Comparison of ENCODE assay signal across 8 mouse cellular contexts in genomic region chrX:110814592-110815548, GRCm38 (mm10). TPM values are rescaled to one million over a fixed set of nuclear protein-coding genes. Genes with fewer than 3 reads are reported as not detected.
A peak's percentile ranks its signal among the peaks of the same experiment; 100 is the strongest.
DNase-seq lines count a peak whose midpoint lies in the region; ATAC-seq and TF ChIP-seq lines count a peak whose summit lies in the region.

No protein-coding gene starts in this region.

- ATAC-seq in megakaryocyte, adult 5-6 weeks (ENCODE audit: poor library complexity, severe bottlenecking): no peak
- ATAC-seq in limb, embryonic 14.5 days (ENCODE audit: low FRiP score, low read depth): 0 out of 2 replicates have a peak, but pooled peaks have one; percentile 18
- ATAC-seq in stomach, embryonic 14.5 days (ENCODE audit: insufficient number of reproducible peaks, insufficient read depth, low FRiP score, low read depth): peak; percentile 58; the same call in 1 of the 2 replicates

- no peak for TF ChIP-seq POLR2A in limb, embryonic 14.5 days (IDR thresholded peaks at IDR 0.05; ENCODE audit: borderline replicate concordance, extremely low read depth, insufficient read depth, insufficient read length)

- H3K4me3 ChIP-seq in megakaryocyte, embryonic 14.5 days (replicated peaks): peak overlapping the region; percentile 82
- peak overlapping the region; percentile 40 for H3K4me3 ChIP-seq in limb, embryonic 14.5 days (replicated peaks; ENCODE audit: low read length)
- peak overlapping the region; percentile 34 for H3K4me3 ChIP-seq in stomach, embryonic 14.5 days (ENCODE audit: low read depth, low read length)

- H3K36me3 ChIP-seq in megakaryocyte, embryonic 14.5 days (replicated peaks; ENCODE audit: low read length): no peaks in the 10 kb centered on the region
- H3K36me3 ChIP-seq in limb, embryonic 14.5 days (ENCODE audit: control insufficient read depth, insufficient read depth, low read length): no peaks in the 10 kb centered on the region
- H3K36me3 ChIP-seq in stomach, embryonic 14.5 days (ENCODE audit: control insufficient read depth, insufficient read depth, low read length): no peaks in the 10 kb centered on the region

- H3K4me2 ChIP-seq in limb, embryonic 14.5 days (replicated peaks; ENCODE audit: low read depth, low read length, severe bottlenecking): peak overlapping the region; percentile 63
- H3K4me2 ChIP-seq in stomach, embryonic 14.5 days (replicated peaks; ENCODE audit: low read depth, low read length): peak overlapping the region; percentile 67

- DNase-seq in cerebellum, postnatal 14 days: peak; percentile 30 to 31
- DNase-seq in cerebellum, adult 9-10 months: no peak
- no peak for DNase-seq in limb, embryonic 14.5 days (ENCODE audit: low spot score)
- no peak for DNase-seq in spleen, postnatal 14 days (ENCODE audit: low spot score in 2 of 2)
- no peak for DNase-seq in adrenal gland, postnatal 25 days

- 23% methylated on average over 52 of the region's 52 CpGs for whole genome bisulfite sequencing in limb, embryonic 14.5 days
- WGBS in stomach, embryonic 14.5 days: 22% methylated on average over 52 of the region's 52 CpGs

- H3K4me1 ChIP-seq in megakaryocyte, embryonic 14.5 days: peaks cover 13% of the 10 kb centered on the region
- H3K4me1 ChIP-seq in limb, embryonic 14.5 days (ENCODE audit: control insufficient read depth, insufficient read depth, low read length): no peaks in the 10 kb centered on the region
- no peaks in the 10 kb centered on the region for H3K4me1 ChIP-seq in stomach, embryonic 14.5 days (ENCODE audit: control insufficient read depth, insufficient read depth, low read length)

- H3K27ac ChIP-seq in limb, embryonic 14.5 days (replicated peaks; ENCODE audit: low read depth, low read length): no peak overlapping the region
- no peak overlapping the region for H3K27ac ChIP-seq in stomach, embryonic 14.5 days (ENCODE audit: low read length)

- peaks cover 18% of the 10 kb centered on the region for H3K9me3 ChIP-seq in megakaryocyte, embryonic 14.5 days
- no peaks in the 10 kb centered on the region for H3K9me3 ChIP-seq in limb, embryonic 14.5 days (ENCODE audit: control insufficient read depth, low read length)
- H3K9me3 ChIP-seq in stomach, embryonic 14.5 days (ENCODE audit: control insufficient read depth, low read depth, low read length): no peaks in the 10 kb centered on the region

- peaks cover 38% of the 10 kb centered on the region for H3K27me3 ChIP-seq in megakaryocyte, embryonic 14.5 days (replicated peaks)
- peaks cover 10% of the 10 kb centered on the region for H3K27me3 ChIP-seq in limb, embryonic 14.5 days (ENCODE audit: control insufficient read depth, insufficient read depth, low read length)
- no peaks in the 10 kb centered on the region for H3K27me3 ChIP-seq in stomach, embryonic 14.5 days (ENCODE audit: control insufficient read depth, insufficient read depth, low read length)

- 0 out of 2 replicates have a peak overlapping the region, but pooled peaks have one; percentile 4 for H3K9ac ChIP-seq in limb, embryonic 14.5 days (ENCODE audit: low read depth, low read length, severe bottlenecking)
- H3K9ac ChIP-seq in stomach, embryonic 14.5 days (replicated peaks; ENCODE audit: low read depth, low read length): no peak overlapping the region

RNA-seq across cellular contexts. Expression of gene Pou3f4, which starts 0.8 kb away (rescaled TPM):
- polyA plus RNA-seq in megakaryocyte, embryonic 14.5 days (2012; ENCODE audit: insufficient read depth, low replicate concordance): not detected in 2 replicates
- not detected in 2 replicates for total RNA-seq in megakaryocyte, adult 5-6 weeks (2015)
- not detected in 2 replicates for total RNA-seq in megakaryocyte, adult 5-6 weeks (2017)
- 0.65 and 0.73 TPM in 2 replicates for polyA plus RNA-seq in limb, embryonic 14.5 days (2012; rRNA removed)
- 0.19 and 0.30 TPM in 2 replicates for polyA plus RNA-seq in limb, embryonic 14.5 days (2014; fragmentation: Nextera tagmentation; extraction: Ambion mirVana)
- polyA plus RNA-seq in stomach, embryonic 14.5 days (2014; fragmentation: Nextera tagmentation; extraction: Ambion mirVana): 0.17 and 0.25 TPM in 2 replicates
- total RNA-seq in adrenal gland, postnatal 25 days (2021): not detected in 2 replicates

Comparison
In these comparisons a context has a peak if more than half of its experiments do, and no peak if none do; other contexts are left out.
1. DNase-seq: peak in cerebellum, postnatal 14 days (2 of 2); none in cerebellum, adult 9-10 months (single experiment), limb, embryonic 14.5 days (single experiment), spleen, postnatal 14 days (0 of 2) and adrenal gland, postnatal 25 days (single experiment).
2. Peak in every context shown above with its lines, with median percentiles within 50 percentile points of each other: H3K4me3 ChIP-seq.